Mouse (Mus musculus): Measurements from ENCODE around the gene Ift122. TPM values are rescaled to one million over a fixed set of nuclear protein-coding genes. Genes with fewer than 3 reads are reported as not detected.
A peak's percentile ranks its signal among the peaks of the same experiment; 100 is the strongest.

The Ift122 gene
- total RNA-seq, 2 experiments from 2014 or later: 1.8 to 3.2 TPM

GRCm38 (mm10) chr6:115918615-115919014 lies 65.3 kb downstream of the Ift122 start:
- no peak for ATAC-seq (replicated peaks; ENCODE audit: poor library complexity)

GRCm38 (mm10) chr6:115919876-115920275 lies 66.6 kb downstream of the Ift122 start:
- no peak for ATAC-seq (replicated peaks; ENCODE audit: poor library complexity)

- ATAC-seq (replicated peaks; ENCODE audit: poor library complexity): peak; percentile 17; the same call in 1 of the 2 replicates
These were observed 71.6 kb downstream of the Ift122 start for GRCm38 (mm10) chr6:115924829-115925228.

- no peak for ATAC-seq (replicated peaks; ENCODE audit: poor library complexity)
These were observed 73.1 kb downstream of the Ift122 start for GRCm38 (mm10) chr6:115926416-115926815.

GRCm38 (mm10) chr6:115927292-115928242 lies 74.3 kb downstream of the Ift122 start:
- ATAC-seq (replicated peaks; ENCODE audit: poor library complexity): no peak

- ATAC-seq (replicated peaks; ENCODE audit: poor library complexity): no peak
These were observed 76.7 kb downstream of the Ift122 start for GRCm38 (mm10) chr6:115930018-115930417.

GRCm38 (mm10) chr6:115931639-115932038 lies 78.4 kb downstream of the Ift122 start, which contains the start of gene Rho:
Gene Rho, plus strand, starts transcription at chr6:115931748.
- ATAC-seq (replicated peaks; ENCODE audit: poor library complexity): no peak

- ATAC-seq (replicated peaks; ENCODE audit: poor library complexity): no peak
These were observed 79.1 kb downstream of the Ift122 start for GRCm38 (mm10) chr6:115932391-115932790.

GRCm38 (mm10) chr6:115935544-115935943 lies 82.3 kb downstream of the Ift122 start:
- no peak for ATAC-seq (replicated peaks; ENCODE audit: poor library complexity)

GRCm38 (mm10) chr6:115938011-115938410 lies 84.7 kb downstream of the Ift122 start:
- ATAC-seq (replicated peaks; ENCODE audit: poor library complexity): no peak

- ATAC-seq (replicated peaks; ENCODE audit: poor library complexity): no peak
These were observed 85.5 kb downstream of the Ift122 start for GRCm38 (mm10) chr6:115938798-115939197.

- ATAC-seq (replicated peaks; ENCODE audit: poor library complexity): no peak
These were observed 87.3 kb downstream of the Ift122 start for GRCm38 (mm10) chr6:115940603-115941002.

- 0 out of 2 replicates have a peak, but pooled peaks have one; percentile 17 for ATAC-seq (replicated peaks; ENCODE audit: poor library complexity)
These were observed 87.9 kb downstream of the Ift122 start for GRCm38 (mm10) chr6:115941128-115941527.

GRCm38 (mm10) chr6:115943498-115944427 lies 90.5 kb downstream of the Ift122 start:
- no peak; the same call in 1 of the 2 replicates for ATAC-seq (replicated peaks; ENCODE audit: poor library complexity)

GRCm38 (mm10) chr6:115944638-115945037 lies 91.4 kb downstream of the Ift122 start, which contains the start of gene H1foo:
Gene H1foo, plus strand, starts transcription at chr6:115944938.
- ATAC-seq (replicated peaks; ENCODE audit: poor library complexity): no peak

GRCm38 (mm10) chr6:115945633-115946032 lies 92.4 kb downstream of the Ift122 start:
- no peak for ATAC-seq (replicated peaks; ENCODE audit: poor library complexity)

- peak; percentile 84 for ATAC-seq (replicated peaks; ENCODE audit: poor library complexity)
These were observed 93.1 kb downstream of the Ift122 start for GRCm38 (mm10) chr6:115946389-115946788.

- ATAC-seq (replicated peaks; ENCODE audit: poor library complexity): no peak
These were observed 101.3 kb downstream of the Ift122 start for GRCm38 (mm10) chr6:115954506-115955074.

- no peak for ATAC-seq (replicated peaks; ENCODE audit: poor library complexity)
These were observed 101.9 kb downstream of the Ift122 start for GRCm38 (mm10) chr6:115955169-115955568.

GRCm38 (mm10) chr6:115955664-115956063 lies 102.4 kb downstream of the Ift122 start:
- ATAC-seq (replicated peaks; ENCODE audit: poor library complexity): no peak

Data from megakaryocyte progenitor cell, adult 5-6 weeks (primary cell).